Mouse (Mus musculus): ENCODE measurements around the gene Bclaf3. TPM values are rescaled to one million over a fixed set of nuclear protein-coding genes. Genes with fewer than 3 reads are reported as not detected.
"Not testable (repeated sequence)": the region's sequence is repeated elsewhere in the genome, so short reads cannot be mapped to it uniquely, and the experiment has no call there.

The Bclaf3 gene
- 0.11 TPM in 1 of 2 replicates, not detected in the other for polyA plus RNA-seq (2012; ENCODE audit: insufficient read depth, low replicate concordance)

GRCm38 (mm10) chrX:159526388-159526787, at the start of gene Bclaf3:
Gene Bclaf3 (plus strand): TSS chrX:159526688.
- Histone ChIP-seq H3K4me1 (no peaks in the 10 kb centered on the region; the same call in 1 of the 2 replicates), H3K9me3 (no peaks in the 10 kb centered on the region), H3K36me3 (replicated peaks; ENCODE audit: low read length) (no peaks in the 10 kb centered on the region), H3K4me3 (replicated peaks) (no peak within 1 kb of the TSS), H3K27me3 (replicated peaks) (peaks cover 14% of the 10 kb centered on the region)
- TF ChIP-seq FLI1 (IDR thresholded peaks at IDR 0.05; ENCODE audit: low read length) (no peak), GATA1 (IDR thresholded peaks at IDR 0.05; ENCODE audit: borderline replicate concordance, low read length) (no peak)

- H3K9me3 ChIP-seq; H3K4me1 ChIP-seq; H3K4me3 ChIP-seq (replicated peaks); H3K36me3 ChIP-seq (replicated peaks; ENCODE audit: low read length): not testable (repeated sequence)
- H3K27me3 ChIP-seq (replicated peaks), result peaks cover 14% of the 10 kb centered on the region
Observed at GRCm38 (mm10) chrX:159478243-159478940, 48.1 kb upstream of the Bclaf3 start.

GRCm38 (mm10) chrX:159484247-159484646, 42.2 kb upstream of the Bclaf3 start:
- no peaks in the 10 kb centered on the region for H3K9me3 ChIP-seq
- H3K4me1 ChIP-seq, result peaks cover 3% of the 10 kb centered on the region; the same call in 1 of the 2 replicates
- H3K4me3 ChIP-seq (replicated peaks), result no peak overlapping the region

DNA sequence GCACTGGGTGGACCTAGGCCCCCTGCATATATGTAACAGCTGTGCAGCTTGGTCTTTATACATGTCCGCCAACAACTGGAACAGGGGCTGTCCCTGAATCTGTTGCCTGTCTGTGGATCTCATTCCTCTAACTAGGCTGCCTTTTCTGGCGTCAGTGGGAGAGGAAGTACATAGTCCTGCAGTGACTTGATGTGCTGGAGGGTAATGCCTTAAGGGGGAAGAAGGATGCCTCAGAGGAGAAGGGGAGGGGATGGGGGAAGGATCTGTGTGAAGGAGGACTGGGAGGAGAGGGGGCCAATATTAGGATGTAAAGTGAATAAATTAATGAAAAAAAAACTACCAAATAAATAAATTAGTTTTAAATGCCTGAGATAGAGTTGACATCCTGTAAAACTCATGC, 23.3 kb upstream of the Bclaf3 start:
- no peak overlapping the region for H3K4me3 ChIP-seq (replicated peaks)
- TF ChIP-seq FLI1 (IDR thresholded peaks at IDR 0.05; ENCODE audit: low read length) (no peak), GATA1 (IDR thresholded peaks at IDR 0.05; ENCODE audit: borderline replicate concordance, low read length) (no peak)
- H3K4me1 ChIP-seq, result peaks cover 13% of the 10 kb centered on the region
- no peaks in the 10 kb centered on the region for H3K9me3 ChIP-seq
- no peaks in the 10 kb centered on the region for H3K27me3 ChIP-seq (replicated peaks)
- no peaks in the 10 kb centered on the region for H3K36me3 ChIP-seq (replicated peaks; ENCODE audit: low read length)

More at GRCm38 (mm10) chrX:159484247-159484646, 42.2 kb upstream of the Bclaf3 start:
- Histone ChIP-seq H3K36me3 (replicated peaks; ENCODE audit: low read length) (no peaks in the 10 kb centered on the region), H3K27me3 (replicated peaks) (peaks cover 12% of the 10 kb centered on the region)
- TF ChIP-seq FLI1 (IDR thresholded peaks at IDR 0.05; ENCODE audit: low read length) (no peak), GATA1 (IDR thresholded peaks at IDR 0.05; ENCODE audit: borderline replicate concordance, low read length) (no peak)

DNA sequence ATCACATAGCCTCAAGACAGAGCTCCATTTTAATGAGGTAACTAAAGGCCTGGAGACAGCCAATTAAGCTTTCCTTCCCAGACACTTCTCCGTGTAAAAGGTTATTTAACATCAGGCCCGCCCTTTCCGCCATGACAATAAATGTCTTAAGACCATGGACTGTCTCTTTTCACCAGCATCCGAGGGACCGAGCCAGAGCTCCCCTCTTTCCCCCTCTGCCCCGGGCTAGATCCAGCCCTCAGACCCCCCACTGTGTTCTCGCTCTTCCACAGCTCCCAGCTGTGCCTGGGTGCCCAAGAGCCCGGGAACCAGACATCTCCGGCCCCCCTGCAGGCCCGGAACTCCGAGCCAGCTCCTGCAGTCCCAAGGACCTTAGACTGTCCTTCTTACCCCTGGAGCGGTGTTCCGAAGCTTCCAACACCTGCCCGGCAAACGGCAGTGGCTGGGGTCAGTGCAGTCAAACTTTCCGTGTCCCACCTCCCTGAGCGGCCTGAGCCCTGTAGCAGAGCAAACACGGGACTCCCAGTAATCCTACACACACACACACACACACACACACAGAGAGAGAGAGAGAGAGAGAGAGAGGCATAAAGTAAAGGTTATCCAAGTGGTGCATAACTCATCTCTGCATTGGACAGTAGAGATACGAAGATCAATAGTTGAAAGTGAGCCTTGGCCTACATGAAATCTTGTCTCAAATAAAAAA, 18.0 kb upstream of the Bclaf3 start:
- H3K4me1 ChIP-seq, result peaks cover 22% of the 10 kb centered on the region; the same call in 1 of the 2 replicates
- H3K9me3 ChIP-seq, result no peaks in the 10 kb centered on the region
- peaks cover 2% of the 10 kb centered on the region for H3K27me3 ChIP-seq (replicated peaks)
- peak overlapping the region; percentile 86 for H3K4me3 ChIP-seq (replicated peaks)
- no peak for TF ChIP-seq GATA1 (IDR thresholded peaks at IDR 0.05; ENCODE audit: borderline replicate concordance, low read length)
- TF ChIP-seq FLI1 (IDR thresholded peaks at IDR 0.05; ENCODE audit: low read length), result no peak
- no peaks in the 10 kb centered on the region for H3K36me3 ChIP-seq (replicated peaks; ENCODE audit: low read length)

GRCm38 (mm10) chrX:159509042-159509441, 17.4 kb upstream of the Bclaf3 start:
- Histone ChIP-seq H3K4me3 (replicated peaks) (no peak overlapping the region), H3K36me3 (replicated peaks; ENCODE audit: low read length) (no peaks in the 10 kb centered on the region), H3K4me1 (peaks cover 22% of the 10 kb centered on the region; the same call in 1 of the 2 replicates), H3K9me3 (no peaks in the 10 kb centered on the region), H3K27me3 (replicated peaks) (peaks cover 2% of the 10 kb centered on the region)
- TF ChIP-seq GATA1 (IDR thresholded peaks at IDR 0.05; ENCODE audit: borderline replicate concordance, low read length) (no peak), FLI1 (IDR thresholded peaks at IDR 0.05; ENCODE audit: low read length) (no peak)

DNA sequence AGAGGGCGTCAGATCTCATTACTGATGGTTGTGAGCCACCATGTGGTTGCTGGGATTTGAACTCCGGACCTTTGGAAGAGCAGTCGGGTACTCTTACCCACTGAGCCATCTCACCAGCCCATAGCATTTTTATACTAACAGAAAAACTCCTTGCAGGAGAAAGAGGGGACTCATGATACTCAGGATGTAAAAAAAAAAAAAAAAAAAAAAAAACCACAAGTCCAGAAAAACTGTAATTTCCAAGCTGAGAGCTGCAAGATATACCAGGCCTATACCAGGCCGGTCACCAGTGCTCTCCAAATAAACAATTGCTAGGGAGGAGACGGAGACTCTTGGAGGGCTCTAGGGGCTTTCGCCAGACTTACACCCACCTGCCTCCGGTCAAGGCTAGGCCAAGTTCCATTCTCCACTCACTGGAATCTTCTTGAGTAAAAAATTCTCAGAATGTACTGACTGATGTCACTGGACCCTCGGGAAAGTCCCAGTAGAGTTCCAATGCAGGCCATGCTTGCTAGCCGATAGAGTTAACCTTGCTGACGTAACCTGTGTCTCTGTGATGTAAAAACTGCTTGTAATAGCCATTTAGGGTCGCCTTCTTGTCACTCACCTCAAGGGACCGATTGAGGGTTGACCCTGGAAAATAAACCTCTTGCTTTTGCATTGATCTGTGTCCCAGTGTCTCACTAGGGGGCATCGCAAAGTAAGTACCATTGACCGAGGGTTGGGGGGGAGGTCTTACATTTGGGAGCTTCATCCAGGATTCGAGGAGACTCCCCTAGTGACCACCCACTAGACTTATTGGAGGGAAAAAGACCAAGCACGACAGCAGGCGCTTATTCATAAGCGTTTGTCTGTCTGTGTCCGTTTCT, 16.4 kb upstream of the Bclaf3 start:
- TF ChIP-seq GATA1 (IDR thresholded peaks at IDR 0.05; ENCODE audit: borderline replicate concordance, low read length) (no peak), FLI1 (IDR thresholded peaks at IDR 0.05; ENCODE audit: low read length) (no peak)
- Histone ChIP-seq H3K36me3 (replicated peaks; ENCODE audit: low read length) (no peaks in the 10 kb centered on the region), H3K9me3 (no peaks in the 10 kb centered on the region), H3K27me3 (replicated peaks) (peaks cover 2% of the 10 kb centered on the region), H3K4me1 (peaks cover 28% of the 10 kb centered on the region), H3K4me3 (replicated peaks) (peak overlapping the region; percentile 38)

DNA sequence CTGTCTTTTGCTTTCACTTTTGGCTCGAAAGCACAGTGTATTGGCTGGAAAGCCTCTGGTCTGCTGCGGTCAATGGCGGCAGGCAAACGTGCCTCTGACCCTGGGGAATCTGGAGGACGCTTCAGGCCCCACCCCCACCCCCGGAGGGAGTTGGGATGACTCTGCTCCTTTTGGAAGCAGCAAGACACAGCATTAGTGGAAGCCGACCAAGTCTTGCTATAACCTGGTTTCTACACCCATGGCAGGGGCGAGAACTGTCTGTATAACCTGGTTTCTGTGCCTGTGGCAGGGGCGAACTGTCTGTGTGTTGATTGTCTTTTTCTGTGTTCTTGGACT, 15.8 kb upstream of the Bclaf3 start:
- no peaks in the 10 kb centered on the region for H3K36me3 ChIP-seq (replicated peaks; ENCODE audit: low read length)
- TF ChIP-seq GATA1 (IDR thresholded peaks at IDR 0.05; ENCODE audit: borderline replicate concordance, low read length) (no peak), FLI1 (IDR thresholded peaks at IDR 0.05; ENCODE audit: low read length) (no peak)
- H3K4me1 ChIP-seq, result peaks cover 27% of the 10 kb centered on the region
- peak overlapping the region; percentile 38 for H3K4me3 ChIP-seq (replicated peaks)
- H3K27me3 ChIP-seq (replicated peaks), result peaks cover 2% of the 10 kb centered on the region
- H3K9me3 ChIP-seq, result no peaks in the 10 kb centered on the region

DNA sequence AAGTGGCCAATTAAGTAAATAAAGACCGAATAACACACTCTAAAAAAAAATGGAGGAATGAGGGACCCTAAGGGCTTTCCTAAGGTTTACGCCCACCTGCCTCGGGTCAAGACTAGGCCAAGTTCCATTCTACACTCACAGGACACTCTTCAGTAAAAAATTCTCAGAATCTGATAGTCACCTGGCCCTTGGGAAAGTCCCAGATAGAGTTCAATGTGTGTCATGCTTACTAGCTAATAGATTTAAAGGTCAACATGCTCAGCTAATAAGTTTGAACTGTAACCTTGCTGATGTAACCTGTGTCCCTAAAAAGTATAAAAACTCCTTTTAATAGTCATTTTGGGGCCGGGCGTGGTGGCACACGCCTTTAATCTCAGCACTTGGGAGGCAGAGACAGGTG, 10.9 kb upstream of the Bclaf3 start:
- H3K9me3 ChIP-seq, result no peaks in the 10 kb centered on the region
- H3K27me3 ChIP-seq (replicated peaks), result peaks cover 5% of the 10 kb centered on the region
- H3K4me3 ChIP-seq (replicated peaks), result no peak overlapping the region
- no peak for TF ChIP-seq GATA1 (IDR thresholded peaks at IDR 0.05; ENCODE audit: borderline replicate concordance, low read length)
- TF ChIP-seq FLI1 (IDR thresholded peaks at IDR 0.05; ENCODE audit: low read length), result no peak
- peaks cover 9% of the 10 kb centered on the region for H3K4me1 ChIP-seq
- H3K36me3 ChIP-seq (replicated peaks; ENCODE audit: low read length), result no peaks in the 10 kb centered on the region
